Mouse (Mus musculus) ES-E14 (cell line): ENCODE measurements at regions not wholly inside any gene's neighbourhood (a gene's known extent, or its start where the extent isn't known, plus 50 kb on each side); places are given as distances from the start of the nearest gene placed in this dataset.

Source experiments
- DNase-seq: peaks from one replicate; pipeline ENCODE4 v3.0.0-alpha.2; 2013; ENCODE audit warnings: low read depth, low spot score
- H3K27ac ChIP-seq: 2 replicates; pipeline ENCODE4 v1.5.1; 2012; ENCODE audit warnings: low read depth, mild to moderate bottlenecking, low read length, moderate library complexity, mixed read lengths; ENCODE audit not compliant: poor library complexity, insufficient read depth, severe bottlenecking
- H3K36me3 ChIP-seq: 2 replicates; pipeline ENCODE4 v1.6.1; 2012; ENCODE audit warnings: mild to moderate bottlenecking, low read length, moderate library complexity, mixed read lengths; ENCODE audit not compliant: control insufficient read depth, poor library complexity, insufficient read depth, severe bottlenecking
- H3K4me1 ChIP-seq, 2 experiments: fragments of 150-350 bp in 1 of 2; sonication (generic) in 1 of 2; 2 replicates each; pipeline ENCODE4 v1.6.1; 2012; ENCODE audit warnings: low read length in 2 of 2, mild to moderate bottlenecking in 1 of 2, mixed read lengths in 1 of 2; ENCODE audit not compliant: control insufficient read depth in 2 of 2, insufficient read depth in 2 of 2, poor library complexity in 1 of 2
- H3K4me3 ChIP-seq, 2 experiments: fragments of 150-350 bp in 1 of 2; sonication (generic) in 1 of 2; 2 replicates each; pipeline ENCODE4 v1.5.1; 2012; ENCODE audit warnings: low read length in 2 of 2, low read depth in 1 of 2, mild to moderate bottlenecking in 1 of 2, mixed read lengths in 1 of 2; ENCODE audit not compliant: insufficient read depth in 1 of 2, poor library complexity in 1 of 2, severe bottlenecking in 1 of 2
- H3K9ac ChIP-seq: 2 replicates; pipeline ENCODE4 v1.6.1; 2012; ENCODE audit warnings: low read depth, mild to moderate bottlenecking, low read length, mixed read lengths; ENCODE audit not compliant: poor library complexity, insufficient read depth, severe bottlenecking
- H3K9me3 ChIP-seq: fragments of 150-350 bp; sonication (generic); 2 replicates; pipeline ENCODE4 v1.6.1; 2012; ENCODE audit warnings: low read depth, mild to moderate bottlenecking, low read length; ENCODE audit not compliant: control insufficient read depth, insufficient read depth
- CHD2 ChIP-seq: IDR thresholded peaks from 2 replicates; pipeline ENCODE4 v1.6.1; 2014; ENCODE audit warnings: mild to moderate bottlenecking, low read depth, low read length, inconsistent platforms
- HCFC1 ChIP-seq: IDR thresholded peaks from 2 replicates; pipeline ENCODE4 v1.6.1; 2012; ENCODE audit warnings: low read length, inconsistent platforms, borderline replicate concordance; ENCODE audit not compliant: insufficient read depth
- MAFK ChIP-seq: IDR thresholded peaks from 2 replicates; pipeline ENCODE4 v1.6.1; 2014; ENCODE audit warnings: mild to moderate bottlenecking, low read depth, low read length, inconsistent platforms; ENCODE audit not compliant: insufficient read depth
- ZC3H11A ChIP-seq: IDR thresholded peaks from 2 replicates; pipeline ENCODE4 v1.6.1; 2012; ENCODE audit warnings: low read depth, mild to moderate bottlenecking, inconsistent platforms, low read length, borderline replicate concordance
- ZNF384 ChIP-seq: IDR thresholded peaks from 2 replicates; pipeline ENCODE4 v1.6.1; 2012; ENCODE audit warnings: low read depth, low read length, inconsistent platforms
- in situ Hi-C, 2 experiments: fragments of 600-800 bp; cut with MboI; formaldehyde crosslinking; loops; one replicate each; pipeline ENCODE4 v1.15.1; 2025; ENCODE audit warnings: low sequenced_read_pairs in 2 of 2, inconsistent platforms in 1 of 2; ENCODE audit not compliant: unreplicated experiment in 2 of 2

- no peak overlapping the region for H3K27ac ChIP-seq
- TF ChIP-seq ZNF384 = no peak
- no peak for TF ChIP-seq HCFC1
- TF ChIP-seq MAFK = no peak
- TF ChIP-seq CHD2 = no peak
- no peak for TF ChIP-seq ZC3H11A
- in situ Hi-C loops = no loop called here
- no peaks in the 10 kb centered on the region for H3K36me3 ChIP-seq
- H3K4me3 ChIP-seq = no peak overlapping the region
- no peaks in the 10 kb centered on the region for H3K9me3 ChIP-seq
- DNase-seq = no peak
- H3K9ac ChIP-seq = no peak overlapping the region
- no peaks in the 10 kb centered on the region; a peak in 1 of 4 replicates for H3K4me1 ChIP-seq
Observed at GRCm38 (mm10) chr3:128415568-128415967, 519.4 kb upstream of the Fam241a start.

GRCm38 (mm10) chr3:128413481-128413880 lies 517.4 kb upstream of the Fam241a start:
- no peak for TF ChIP-seq MAFK
- no peak for TF ChIP-seq HCFC1
- no peak for TF ChIP-seq ZNF384
- TF ChIP-seq ZC3H11A = no peak
- TF ChIP-seq CHD2 = no peak
- no peak overlapping the region for H3K27ac ChIP-seq
- no peak overlapping the region for H3K9ac ChIP-seq
- H3K4me3 ChIP-seq = no peak overlapping the region
- no peaks in the 10 kb centered on the region for H3K9me3 ChIP-seq
- no peaks in the 10 kb centered on the region for H3K36me3 ChIP-seq
- in situ Hi-C loops = no loop called here
- DNase-seq = no peak
- no peaks in the 10 kb centered on the region; a peak in 1 of 4 replicates for H3K4me1 ChIP-seq

GRCm38 (mm10) chr3:128412157-128412556 lies 516.0 kb upstream of the Fam241a start:
- Histone ChIP-seq H3K9me3 (no peaks in the 10 kb centered on the region), H3K9ac (no peak overlapping the region), H3K4me1 (no peaks in the 10 kb centered on the region; a peak in 1 of 4 replicates), H3K27ac (no peak overlapping the region), H3K4me3 (no peak overlapping the region), H3K36me3 (no peaks in the 10 kb centered on the region)
- in situ Hi-C loops = no loop called here
- no peak for DNase-seq
- TF ChIP-seq ZC3H11A (no peak), CHD2 (no peak), MAFK (no peak), ZNF384 (no peak), HCFC1 (no peak)

- Histone ChIP-seq H3K9ac (no peak overlapping the region), H3K9me3 (no peaks in the 10 kb centered on the region), H3K4me1 (no peaks in the 10 kb centered on the region), H3K36me3 (no peaks in the 10 kb centered on the region), H3K27ac (no peak overlapping the region), H3K4me3 (no peak overlapping the region)
- no peak for TF ChIP-seq CHD2
- no peak for TF ChIP-seq MAFK
- no peak for TF ChIP-seq HCFC1
- no peak for TF ChIP-seq ZC3H11A
- TF ChIP-seq ZNF384 = no peak
- in situ Hi-C loops = no loop called here
- no peak for DNase-seq
Observed at GRCm38 (mm10) chr3:128394805-128395204, 498.7 kb upstream of the Fam241a start.

- in situ Hi-C loops = no loop called here
- no peaks in the 10 kb centered on the region for H3K36me3 ChIP-seq
- TF ChIP-seq ZNF384 (no peak), HCFC1 (no peak), MAFK (no peak), CHD2 (no peak), ZC3H11A (no peak)
- H3K9ac ChIP-seq = no peak overlapping the region
- no peaks in the 10 kb centered on the region for H3K9me3 ChIP-seq
- no peak overlapping the region for H3K4me3 ChIP-seq
- H3K27ac ChIP-seq = no peak overlapping the region
- H3K4me1 ChIP-seq = no peaks in the 10 kb centered on the region
- no peak for DNase-seq
Observed at GRCm38 (mm10) chr3:128380579-128380978, 484.5 kb upstream of the Fam241a start.
